Mouse (Mus musculus) ovary, adult 18-20 months (tissue): ENCODE measurements at regions not wholly inside any gene's neighbourhood (a gene's known extent, or its start where the extent isn't known, plus 50 kb on each side); places are given as distances from the start of the nearest gene placed in this dataset.
A peak's percentile ranks its signal among the peaks of the same experiment; 100 is the strongest.

Experiments
- DNase-seq: peaks from one replicate; pipeline ENCODE4 v3.0.0; 2022; ENCODE audit warnings: low spot score, mixed read lengths

GRCm38 (mm10) chr1:73857497-73857896 lies 266.8 kb downstream of the Tns1 start:
- no peak for DNase-seq

GRCm38 (mm10) chr1:73856811-73857210 lies 267.4 kb downstream of the Tns1 start:
- DNase-seq: no peak

DNA sequence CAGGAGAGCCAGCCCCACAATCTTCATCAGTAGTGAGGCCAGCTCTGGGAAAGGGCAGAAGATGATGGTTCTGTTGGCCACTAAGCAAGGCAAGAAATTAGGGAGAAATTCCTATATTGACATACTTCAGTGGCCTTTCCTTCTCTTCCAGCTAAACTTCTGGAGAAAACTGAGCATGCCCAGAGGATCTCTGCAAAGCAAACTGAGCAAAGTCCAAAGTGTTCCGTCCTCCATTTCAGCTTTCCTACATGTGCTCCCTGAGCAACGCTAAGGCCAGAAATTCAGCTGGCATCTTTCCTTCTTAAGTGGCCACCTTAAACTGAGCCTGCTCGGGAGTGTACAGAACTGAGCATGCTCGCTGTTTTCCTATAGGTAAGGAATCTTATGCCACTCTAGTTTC lies 268.9 kb downstream of the Tns1 start:
- no peak for DNase-seq

GRCm38 (mm10) chr1:73853851-73854250 lies 270.4 kb downstream of the Tns1 start:
- DNase-seq: no peak

DNA sequence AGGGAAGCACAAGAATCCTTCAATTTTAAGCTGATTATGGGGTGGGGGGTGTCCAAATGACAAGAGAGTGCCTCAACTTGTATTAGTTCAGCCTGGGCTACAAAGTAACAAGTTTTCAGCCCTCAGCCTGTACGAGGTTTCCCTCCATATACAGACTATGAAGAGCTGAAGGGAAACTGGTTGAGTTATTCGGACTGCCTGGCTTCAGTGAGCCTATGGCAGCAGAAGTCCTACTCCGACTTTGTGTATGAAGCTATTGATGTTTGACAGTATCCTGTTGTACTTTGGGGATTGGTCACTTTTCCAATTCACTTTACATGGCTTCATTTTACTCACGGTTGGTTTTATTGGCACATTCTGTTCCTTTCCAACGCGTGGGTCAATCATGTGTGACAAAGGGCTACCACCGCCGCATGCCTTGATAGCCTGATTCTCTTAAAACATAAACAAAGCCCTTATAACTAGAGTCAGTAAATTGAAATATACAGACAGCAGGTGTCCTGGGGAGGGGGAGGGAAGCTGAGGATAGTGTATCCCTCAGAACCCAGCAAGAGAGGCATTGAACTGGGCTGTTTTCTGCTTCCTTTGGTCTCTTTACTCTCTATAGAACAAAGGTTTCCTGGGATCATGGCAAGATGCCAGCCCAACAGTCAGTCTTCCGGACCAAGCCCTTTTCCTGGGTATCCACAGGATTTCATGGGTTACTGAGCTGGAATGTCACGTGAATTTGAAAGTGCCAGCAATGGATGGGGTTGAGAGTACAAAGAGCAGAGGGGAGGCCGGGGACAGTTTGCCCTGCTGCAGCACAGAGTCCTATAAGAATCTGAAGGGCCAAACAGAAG lies 273.9 kb downstream of the Tns1 start:
- DNase-seq: no peak

DNA sequence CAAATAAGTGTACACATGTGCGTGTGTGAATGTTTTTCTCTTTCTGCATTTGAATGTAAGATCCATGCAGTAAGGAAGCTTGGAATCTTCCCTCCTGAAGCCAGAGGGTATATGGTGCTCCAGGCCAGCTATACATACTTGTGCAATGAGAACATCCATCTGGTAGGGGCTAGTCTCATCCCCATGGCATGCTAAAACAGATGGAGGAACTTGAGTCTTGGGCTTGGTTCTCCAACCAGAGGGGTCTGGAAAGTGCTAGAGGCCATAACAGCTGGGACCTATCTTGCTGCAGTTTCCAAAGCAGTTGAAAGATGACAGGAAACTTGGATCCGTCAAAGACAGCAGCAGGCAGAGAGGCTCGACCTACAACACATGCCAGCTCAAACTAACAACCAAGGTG lies 275.9 kb downstream of the Tns1 start:
- no peak for DNase-seq

- DNase-seq: no peak
Observed at GRCm38 (mm10) chr1:73847126-73847525, 277.1 kb downstream of the Tns1 start.

DNA sequence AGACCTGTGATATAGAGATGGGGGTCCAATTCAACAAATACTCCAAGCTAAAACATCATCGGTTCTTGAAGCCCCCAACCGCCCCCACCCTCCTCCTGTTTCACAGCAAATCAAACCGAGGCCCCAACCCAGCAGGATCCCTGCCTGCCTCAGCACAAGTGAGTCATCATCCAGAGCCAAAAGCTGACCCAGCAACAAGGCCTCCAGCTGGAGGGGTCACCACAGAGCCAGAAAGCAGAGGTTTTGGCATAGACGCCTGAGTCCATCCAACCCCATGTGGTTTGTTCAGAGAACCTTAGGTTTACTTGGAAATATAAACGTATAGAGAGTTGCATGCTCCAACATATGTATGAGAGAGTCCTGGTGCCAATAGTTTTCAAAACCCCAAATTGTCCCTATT lies 279.1 kb downstream of the Tns1 start:
- DNase-seq: no peak

- DNase-seq: no peak
Observed at GRCm38 (mm10) chr1:73844574-73844973, 279.7 kb downstream of the Tns1 start.

GRCm38 (mm10) chr1:73839351-73839750 lies 284.9 kb downstream of the Tns1 start:
- DNase-seq: no peak

- DNase-seq: no peak
Observed at GRCm38 (mm10) chr1:73836680-73837079, 287.6 kb downstream of the Tns1 start.

- no peak for DNase-seq
Observed at GRCm38 (mm10) chr1:73834566-73834965, 289.7 kb downstream of the Tns1 start.

- DNase-seq: no peak
Observed at GRCm38 (mm10) chr1:73830486-73831132, 293.6 kb downstream of the Tns1 start.

GRCm38 (mm10) chr1:73828996-73829395 lies 295.3 kb downstream of the Tns1 start:
- no peak for DNase-seq

- peak; percentile 51 for DNase-seq
Observed at GRCm38 (mm10) chr1:73826243-73826930, 297.9 kb downstream of the Tns1 start.

DNA sequence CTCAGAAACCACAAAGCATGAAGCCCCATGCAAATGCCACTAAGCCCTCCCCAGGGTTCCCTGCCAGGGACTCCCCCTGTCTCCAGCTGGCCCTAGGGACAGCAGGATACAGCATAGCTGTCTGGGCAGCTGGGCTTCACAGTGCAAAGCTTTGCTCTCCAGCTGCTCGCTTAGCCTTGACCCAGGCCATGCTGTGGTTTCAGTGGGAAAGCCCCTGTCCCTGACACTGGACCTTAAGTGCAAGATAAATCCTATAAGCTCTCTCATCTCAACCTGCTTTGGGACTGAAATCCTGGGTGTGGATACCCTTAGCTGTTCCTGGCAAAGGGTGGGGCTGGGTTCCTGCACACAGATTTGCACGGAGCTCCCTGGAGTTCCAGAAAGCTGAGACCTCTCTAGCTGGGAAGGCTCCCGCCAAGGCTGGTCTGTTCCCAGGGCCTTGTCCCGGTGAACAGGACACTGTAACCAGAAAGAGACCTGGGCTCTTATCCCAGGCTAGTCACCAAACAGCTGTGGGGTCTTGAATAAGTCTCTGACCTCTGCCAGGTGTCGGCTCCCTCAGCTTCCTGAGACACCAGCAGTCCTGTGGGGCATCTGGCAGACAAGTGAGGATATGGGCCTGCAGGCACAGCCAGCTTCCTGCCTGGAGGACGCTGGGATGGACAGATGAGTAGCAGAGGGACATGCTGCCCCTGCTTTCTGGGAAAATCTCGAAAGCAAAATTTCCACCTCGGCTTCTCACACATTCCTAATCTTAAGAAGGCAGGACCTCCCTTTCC lies 299.7 kb downstream of the Tns1 start:
- DNase-seq: peak; percentile 80

DNA sequence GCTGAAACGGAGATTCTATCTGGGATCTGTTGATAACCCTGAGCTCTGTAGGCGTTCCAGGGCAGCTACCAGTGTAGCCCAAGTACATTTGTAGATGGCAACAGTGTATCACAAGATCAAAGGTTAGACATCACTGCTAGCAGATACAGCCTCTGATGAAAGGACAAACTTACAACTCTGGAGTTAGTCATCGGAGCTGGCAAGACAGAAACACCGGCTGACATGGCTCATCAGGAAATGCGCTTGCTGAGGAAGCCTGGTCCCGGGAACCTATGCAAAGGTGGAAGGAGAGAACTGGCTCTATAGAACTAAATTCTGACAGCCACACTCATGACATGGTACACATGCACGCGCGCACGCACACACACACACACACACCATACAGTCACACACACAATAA lies 300.5 kb downstream of the Tns1 start:
- no peak for DNase-seq

DNA sequence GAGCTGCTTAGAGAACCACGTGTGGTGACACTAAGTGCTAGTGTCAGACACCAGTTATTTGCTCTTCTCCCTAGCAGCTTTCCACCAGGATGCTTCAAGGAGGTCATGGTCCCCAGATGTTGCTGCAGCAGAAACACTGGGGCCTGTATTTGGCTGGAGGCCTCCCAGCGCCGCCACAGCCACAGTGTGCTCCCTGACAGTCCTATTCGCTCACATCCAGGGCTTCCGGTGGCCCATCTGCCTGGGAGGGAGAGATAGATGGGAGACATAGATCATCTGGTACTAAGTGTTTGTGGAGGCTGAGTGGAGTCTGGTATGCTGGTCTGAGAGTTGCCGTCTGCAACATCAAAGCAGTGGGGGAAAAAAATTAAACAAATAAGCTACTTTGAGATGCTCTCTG lies 301.6 kb downstream of the Tns1 start:
- DNase-seq: no peak

- no peak for DNase-seq
Observed at GRCm38 (mm10) chr1:73820701-73821100, 303.5 kb downstream of the Tns1 start.

GRCm38 (mm10) chr1:73807206-73807605 lies 317.0 kb downstream of the Tns1 start:
- no peak for DNase-seq

GRCm38 (mm10) chr1:73805156-73805555 lies 319.1 kb downstream of the Tns1 start:
- DNase-seq: no peak

DNA sequence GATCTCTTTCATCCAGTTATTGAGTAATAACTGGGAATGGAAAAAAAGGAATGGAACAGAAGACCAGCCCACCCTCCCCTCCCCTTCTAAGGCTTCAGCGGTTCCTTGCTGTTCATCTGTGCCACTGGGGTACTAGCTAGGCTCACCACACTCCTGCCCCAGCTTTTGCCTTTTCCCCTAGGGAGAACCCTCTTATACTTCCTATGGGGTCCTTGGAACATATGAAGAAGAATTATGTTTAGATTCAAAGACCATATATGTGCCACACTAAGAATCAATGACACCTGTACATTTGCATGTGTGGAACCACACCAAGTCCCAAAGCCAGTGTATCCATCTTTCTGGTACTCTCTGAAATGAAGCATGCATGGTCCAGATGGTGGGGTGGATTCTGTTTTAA lies 324.3 kb downstream of the Tns1 start:
- no peak for DNase-seq
